Mouse (Mus musculus) thymus, adult 18-20 months (tissue): ENCODE results near the gene Srsf3.
"Not testable (repeated sequence)": the region's sequence is repeated elsewhere in the genome, so short reads cannot be mapped to it uniquely, and the experiment has no call there.

Experiments used
- DNase-seq, 2 experiments: peaks; one replicate each; pipeline ENCODE4 v3.0.0; 2022; ENCODE audit warnings: mixed read lengths in 2 of 2

Srsf3 gene

GRCm38 (mm10) chr17:29019391-29019790, 13.0 kb upstream of the Srsf3 start:
- DNase-seq = no peak

GRCm38 (mm10) chr17:29020444-29020843, 12.0 kb upstream of the Srsf3 start:
- DNase-seq = no peak

GRCm38 (mm10) chr17:29022230-29022819, 10.1 kb upstream of the Srsf3 start:
- DNase-seq = no peak

- DNase-seq = no peak
Measured at GRCm38 (mm10) chr17:29023346-29023745, 9.1 kb upstream of the Srsf3 start.

- DNase-seq = no peak
Measured at GRCm38 (mm10) chr17:29024047-29024892, 8.2 kb upstream of the Srsf3 start.

- no peak for DNase-seq
Measured at GRCm38 (mm10) chr17:29024896-29025565, 7.4 kb upstream of the Srsf3 start.

GRCm38 (mm10) chr17:29026652-29027356, 5.6 kb upstream of the Srsf3 start:
- DNase-seq = no peak

DNA sequence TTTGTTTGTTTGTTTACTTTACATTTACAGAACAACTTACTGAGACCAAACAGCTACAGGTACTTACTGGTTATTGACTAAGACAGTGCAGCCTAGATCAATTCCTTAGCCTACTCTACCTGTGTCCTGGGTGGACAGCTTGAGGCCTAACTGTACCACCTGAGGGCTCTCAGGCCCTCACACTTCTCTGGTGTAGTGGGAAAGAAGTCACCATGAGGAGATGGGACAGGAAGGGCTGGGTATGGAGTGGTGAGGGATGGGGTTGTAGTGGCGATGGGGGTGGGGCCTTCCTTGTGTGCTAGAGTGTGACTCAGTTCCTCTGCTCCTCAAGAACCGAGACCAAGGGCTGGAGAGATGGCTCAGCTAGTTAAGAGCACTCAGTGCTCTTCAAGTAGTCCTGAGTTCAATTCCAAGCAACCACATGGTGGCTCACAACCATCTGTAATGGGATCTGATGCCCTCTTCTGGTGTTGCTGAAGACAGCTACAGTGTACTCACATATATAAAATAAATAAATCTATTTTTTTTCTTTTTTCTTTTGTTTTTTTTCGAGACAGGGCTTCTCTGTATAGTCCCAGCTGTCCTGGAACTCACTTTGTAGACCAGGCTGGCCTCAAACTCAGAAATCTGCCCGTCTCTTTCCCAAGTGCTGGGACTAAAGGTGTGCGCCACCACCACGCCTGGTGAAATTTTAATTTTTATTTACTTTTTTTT, 1.9 kb upstream of the Srsf3 start:
- DNase-seq = no peak

- DNase-seq = not testable (repeated sequence)
Measured at GRCm38 (mm10) chr17:29031085-29031711, 1.2 kb upstream of the Srsf3 start.

- DNase-seq = peak; percentile 34 to 58
Measured at GRCm38 (mm10) chr17:29031771-29032273, 606 bp upstream of the Srsf3 start.

- DNase-seq = no peak
Measured at GRCm38 (mm10) chr17:29033569-29034061, 1.2 kb downstream of the Srsf3 start.

DNA sequence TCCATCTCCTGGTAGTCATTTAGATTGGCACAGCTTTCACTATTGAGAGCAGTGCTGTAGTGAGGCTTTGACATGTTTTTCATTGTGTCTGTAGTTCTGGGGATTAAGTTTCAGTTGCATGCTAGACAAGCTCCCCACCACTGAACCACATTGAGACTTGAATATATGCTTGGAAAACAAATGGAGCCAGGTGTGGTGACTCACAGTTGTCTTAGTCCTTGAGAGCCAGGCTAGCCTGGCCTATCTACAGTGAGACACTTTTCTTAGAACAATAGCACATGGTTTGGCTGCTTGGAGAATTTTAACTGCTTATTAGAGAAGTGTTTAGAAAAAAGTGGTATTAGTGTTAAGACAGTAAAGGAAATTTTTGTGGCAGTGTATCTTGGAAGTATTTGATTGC, 1.8 kb downstream of the Srsf3 start:
- DNase-seq = no peak

- DNase-seq = no peak
Measured at GRCm38 (mm10) chr17:29035506-29035905, 3.1 kb downstream of the Srsf3 start.

- DNase-seq = no peak
Measured at GRCm38 (mm10) chr17:29039351-29039750, 6.9 kb downstream of the Srsf3 start.

GRCm38 (mm10) chr17:29041632-29042031, 9.2 kb downstream of the Srsf3 start:
- DNase-seq = not testable (repeated sequence)

DNA sequence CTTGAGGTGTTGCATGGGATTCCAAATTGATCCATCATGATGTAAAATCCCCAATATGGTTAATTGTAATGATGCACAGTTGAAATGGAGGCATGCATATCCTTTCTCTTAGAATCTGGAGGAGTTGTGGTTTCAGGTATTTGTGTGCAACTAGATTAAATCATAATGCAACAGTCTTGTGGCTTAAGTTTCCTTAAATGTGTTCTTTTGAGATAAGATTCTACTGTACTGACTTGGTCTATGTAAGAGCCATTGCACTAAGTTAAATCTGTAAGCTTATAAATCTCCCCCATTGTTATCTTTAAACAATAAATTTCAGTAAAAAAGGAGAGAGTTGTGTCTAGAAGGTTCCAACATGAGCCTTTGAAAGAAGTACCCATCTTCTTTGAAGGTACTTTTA, 10.1 kb downstream of the Srsf3 start:
- DNase-seq = no peak

DNA sequence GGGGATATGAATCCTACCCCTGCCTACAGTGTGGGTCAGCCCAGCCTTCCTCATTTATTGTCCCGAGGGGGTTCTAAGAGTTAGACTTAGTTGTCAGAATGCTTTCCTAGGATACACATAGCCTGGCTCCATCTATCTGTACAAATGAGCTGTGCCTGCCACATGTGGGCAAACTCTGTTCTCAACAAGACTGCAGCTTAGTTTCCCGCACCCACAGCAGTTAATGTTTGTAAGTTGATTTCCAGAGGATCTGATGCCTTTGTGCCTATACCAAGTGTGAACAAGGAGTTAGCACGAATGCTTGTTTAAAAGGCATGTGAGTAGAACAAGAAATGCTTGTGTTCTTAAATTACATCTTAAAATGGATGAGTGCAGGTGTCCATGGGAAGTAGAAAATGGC, 11.2 kb downstream of the Srsf3 start:
- DNase-seq = no peak

DNA sequence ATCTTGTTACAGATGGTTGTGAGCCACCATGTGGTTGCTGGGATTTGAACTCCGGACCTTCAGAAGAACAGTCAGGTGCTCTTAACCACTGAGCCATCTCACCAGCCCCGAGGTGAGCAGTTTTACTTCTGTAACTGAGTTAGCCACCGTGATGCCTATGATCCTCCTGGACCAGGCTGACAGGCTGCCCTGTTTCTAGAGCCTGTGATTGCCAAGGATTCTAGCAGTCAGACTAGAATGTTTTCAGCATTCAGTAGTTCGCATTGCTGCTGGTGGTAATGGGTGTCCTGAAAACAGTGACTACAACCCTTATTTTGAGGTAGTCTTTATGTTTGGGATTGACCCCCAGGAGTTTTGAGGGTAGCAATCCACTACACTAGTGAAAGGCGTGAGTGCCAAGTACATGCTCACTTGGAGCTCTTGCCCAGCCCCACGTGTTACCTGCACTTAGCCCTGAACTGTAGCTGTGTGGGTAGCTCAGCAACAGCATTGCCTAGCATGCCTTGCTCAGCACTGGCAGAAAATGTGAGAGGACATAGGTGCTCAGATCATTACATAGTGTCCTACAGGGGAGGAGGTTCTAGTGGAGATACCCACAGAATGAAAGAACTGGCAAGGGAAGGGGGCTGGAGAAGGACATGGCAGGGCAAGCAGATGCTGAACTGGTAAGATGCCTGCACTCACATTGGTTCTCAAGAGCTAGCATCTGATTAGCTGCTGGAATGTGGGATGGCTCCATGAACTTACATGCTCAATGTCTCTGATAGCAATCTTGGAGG, 11.9 kb downstream of the Srsf3 start:
- DNase-seq = no peak

DNA sequence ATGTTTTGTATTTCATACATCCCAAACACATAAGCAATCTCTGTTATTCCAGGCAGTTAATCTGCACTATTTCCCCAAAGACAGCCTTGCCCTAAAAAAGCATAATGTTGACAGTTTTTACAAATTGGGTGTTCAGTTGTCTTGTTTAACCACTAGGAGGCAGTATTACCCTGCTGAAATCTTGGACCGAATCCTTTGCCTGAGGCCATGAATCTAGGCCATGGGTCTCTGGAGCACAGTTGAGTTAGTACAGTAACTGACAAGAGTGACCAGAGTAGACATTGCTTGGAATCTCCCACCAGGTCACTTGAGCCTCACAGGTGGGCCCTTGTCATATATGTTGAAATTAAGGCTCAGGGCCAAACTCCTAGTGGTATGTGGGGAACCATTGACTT, 12.5 kb downstream of the Srsf3 start:
- no peak for DNase-seq

DNA sequence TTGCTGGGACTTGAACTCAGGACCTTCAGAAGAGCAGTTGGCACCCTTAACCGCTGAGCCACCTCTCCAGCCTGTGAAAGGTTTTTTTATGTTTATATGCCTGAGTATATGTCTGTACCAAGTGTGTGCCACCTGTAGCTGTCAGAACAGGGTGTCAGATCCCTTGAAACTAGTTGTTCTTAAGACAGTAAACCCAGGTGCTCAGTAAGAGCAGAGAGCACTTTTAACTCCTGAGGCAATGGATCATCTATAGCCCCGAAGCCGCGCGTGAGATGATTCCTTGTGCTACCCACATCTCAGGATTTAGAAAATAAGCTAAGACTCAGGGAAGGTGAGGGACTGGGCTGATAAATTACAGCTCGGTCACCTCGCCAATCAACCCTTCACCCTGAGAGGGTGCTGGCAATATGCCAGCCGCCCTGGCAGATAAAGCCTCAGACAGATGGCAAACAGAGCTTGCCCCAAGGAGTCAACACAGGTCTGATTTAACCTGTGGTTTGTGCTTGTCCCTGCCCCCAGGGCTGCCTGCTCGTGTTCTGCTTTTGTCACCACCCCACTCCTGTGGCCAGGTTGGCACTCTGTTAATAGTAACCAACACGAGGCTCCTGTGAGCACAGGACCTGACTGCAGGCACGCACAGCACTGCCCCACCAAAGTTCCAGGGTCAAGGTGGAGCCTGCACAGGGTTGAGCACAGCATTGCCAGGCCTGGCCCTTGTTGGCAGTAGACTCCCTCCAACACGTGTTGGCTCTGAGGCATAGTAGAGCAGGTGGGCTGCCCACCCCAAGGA, 13.5 kb downstream of the Srsf3 start:
- DNase-seq = no peak
